8 mouse cellular contexts compared by ENCODE assay signal in the genomic region with DNA sequence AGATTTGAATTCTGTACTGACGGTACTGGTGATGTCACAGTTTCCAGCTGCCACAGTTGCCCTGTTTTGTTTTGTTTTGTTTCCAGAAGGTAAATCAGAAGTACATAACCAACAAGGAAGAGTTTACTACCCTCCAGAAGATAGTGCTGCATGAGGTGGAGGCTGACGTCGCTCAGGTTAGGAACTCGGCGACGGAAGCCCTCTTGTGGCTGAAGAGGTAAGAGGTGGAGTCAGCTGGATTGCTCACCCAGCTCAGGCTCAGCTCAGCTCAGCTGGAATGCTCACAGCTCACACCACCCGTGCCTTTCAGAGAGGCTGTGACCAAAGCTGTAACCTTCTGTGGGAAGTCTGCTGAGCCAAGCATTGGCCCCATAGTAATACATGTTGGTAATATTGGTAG. TPM values are rescaled to one million over a fixed set of nuclear protein-coding genes. Genes with fewer than 3 reads are reported as not detected.
DNase-seq lines count a peak whose midpoint lies in the region; ATAC-seq and TF ChIP-seq lines count a peak whose summit lies in the region.
"Had no signal": no experiment of that assay in that cellular context is flagged by ENCODE, and none has a peak within 500 bp of the region (broad histone marks: within the 10 kb centered on the region; RNA-seq: fewer than 3 reads in every experiment).

No protein-coding gene starts in this region.

- H3K9ac ChIP-seq in midbrain, embryonic 16.5 days (ENCODE audit: low read depth, low read length), result no peak overlapping the region
- H3K9ac ChIP-seq: neural tube, embryonic 13.5 days had no signal

- peaks cover 13% of the 10 kb centered on the region for H3K36me3 ChIP-seq in midbrain, embryonic 16.5 days (ENCODE audit: control insufficient read depth, insufficient read depth, low read length)

- intact Hi-C loops in left cerebral cortex, adult 2 months (cut with DNase I), result loop anchor here (5.0 kb wide), 1 partner anchor 53 kb away; the partner anchor contains the start of gene Mturn

- no peaks in the 10 kb centered on the region for H3K9me3 ChIP-seq in midbrain, embryonic 16.5 days (replicated peaks; ENCODE audit: control insufficient read depth, low read length, poor library complexity, severe bottlenecking)
- H3K9me3 ChIP-seq: neural tube, embryonic 13.5 days had no signal

- peak; percentile 36 for TF ChIP-seq CTCF in left cerebral cortex, adult 2 months (IDR thresholded peaks at IDR 0.05)

- H3K4me1 ChIP-seq in midbrain, embryonic 16.5 days (ENCODE audit: control insufficient read depth, insufficient read depth, low read length), result no peaks in the 10 kb centered on the region
- H3K4me1 ChIP-seq: neural tube, embryonic 13.5 days had no signal

- no peaks in the 10 kb centered on the region for H3K27me3 ChIP-seq in midbrain, embryonic 16.5 days (ENCODE audit: control insufficient read depth, insufficient read depth, low read depth, low read length)
- H3K27me3 ChIP-seq: neural tube, embryonic 13.5 days had no signal

- no peak for ATAC-seq in midbrain, embryonic 16.5 days

- no peak overlapping the region for H3K27ac ChIP-seq in left cerebral cortex, adult 2 months
- no peak overlapping the region for H3K27ac ChIP-seq in midbrain, embryonic 16.5 days (ENCODE audit: low read length)
- H3K27ac ChIP-seq: neural tube, embryonic 13.5 days had no signal

- peak; percentile 24 for DNase-seq in left cerebral cortex, adult 2 months (ENCODE audit: extremely low spot score in 1 of 2, low spot score in 2 of 2)
- no peak for DNase-seq in left cerebral cortex, adult 11 months (ENCODE audit: low spot score)
- peak; percentile 46 for DNase-seq in R1 (ENCODE audit: low read depth, low spot score)
- DNase-seq in cerebellum, adult 8-10 months, result peak; percentile 26
- DNase-seq in kidney, postnatal 36 days, result peak; percentile 51 to 76
- peak; percentile 54 for DNase-seq in testis, postnatal 10 days (ENCODE audit: low spot score)

- H3K4me3 ChIP-seq in left cerebral cortex, adult 2 months, result no peak overlapping the region
- H3K4me3 ChIP-seq in midbrain, embryonic 16.5 days (ENCODE audit: low read depth, low read length), result no peak overlapping the region
- H3K4me3 ChIP-seq: neural tube, embryonic 13.5 days had no signal

- WGBS in midbrain, embryonic 16.5 days, result 35% methylated on average over 7 of the region's 7 CpGs

- H3K4me2 ChIP-seq in midbrain, embryonic 16.5 days (ENCODE audit: low read length), result no peak overlapping the region
- H3K4me2 ChIP-seq: neural tube, embryonic 13.5 days had no signal

RNA-seq across cellular contexts. Expression of gene Fkbp14, which starts 32.6 kb away (rescaled TPM):
- 1 to 10 TPM; 9.0 to 9.2 TPM for total RNA-seq in left cerebral cortex, adult 2 months (2021)
- 7.1 and 8.1 TPM in 2 replicates for polyA plus RNA-seq in midbrain, embryonic 16.5 days (2015; fragmentation: Nextera tagmentation; extraction: Ambion mirVana)

RNA-seq across cellular contexts. Expression of gene Plekha8, which starts 34.8 kb away (rescaled TPM):
- 10 to 100 TPM; 11.0 to 11.6 TPM for total RNA-seq in left cerebral cortex, adult 2 months (2021)
- polyA plus RNA-seq in midbrain, embryonic 16.5 days (2015; fragmentation: Nextera tagmentation; extraction: Ambion mirVana), result 8.3 and 9.5 TPM in 2 replicates

RNA-seq across cellular contexts. Expression of gene Mturn, which starts 51.7 kb away (rescaled TPM):
- total RNA-seq in left cerebral cortex, adult 2 months (2021), result 10 to 100 TPM; 98.5 to 99.6 TPM
- 123 and 128 TPM in 2 replicates for polyA plus RNA-seq in midbrain, embryonic 16.5 days (2015; fragmentation: Nextera tagmentation; extraction: Ambion mirVana)
